ENCODE assay signal across 8 mouse cellular contexts in genomic region chr2:156180824-156181590, GRCm38 (mm10). TPM values are rescaled to one million over a fixed set of nuclear protein-coding genes. Genes with fewer than 3 reads are reported as not detected.
DNase-seq lines count a peak whose midpoint lies in the region; ATAC-seq and TF ChIP-seq lines count a peak whose summit lies in the region.

No protein-coding gene starts in this region.

- peak overlapping the region; percentile 90 for H3K27ac ChIP-seq in liver, adult 2 months (replicated peaks; ENCODE audit: insufficient read depth, low read depth, low read length)
- peak overlapping the region; percentile 99 for H3K27ac ChIP-seq in embryonic facial prominence, embryonic 10.5 days (replicated peaks)
- peak overlapping the region; percentile 99 for H3K27ac ChIP-seq in hindbrain, postnatal 0 days

- H3K4me2 ChIP-seq in hindbrain, postnatal 0 days (ENCODE audit: low read depth, low read length), result peak overlapping the region; percentile 67
- H3K4me2 ChIP-seq in myocyte (ENCODE audit: low read depth), result peak overlapping the region; percentile 96

- TF ChIP-seq CTCF in liver, adult 2 months (IDR thresholded peaks at IDR 0.05; ENCODE audit: low read depth, low read length), result no peak
- no peak for TF ChIP-seq CTCF in hindbrain, postnatal 0 days (IDR thresholded peaks at IDR 0.05; ENCODE audit: low read depth)

- peak overlapping the region; percentile 72 for H3K4me3 ChIP-seq in liver, adult 2 months (ENCODE audit: insufficient read depth, low read depth, low read length)
- peak overlapping the region; percentile 78 for H3K4me3 ChIP-seq in embryonic facial prominence, embryonic 10.5 days
- peak overlapping the region; percentile 100 for H3K4me3 ChIP-seq in hindbrain, postnatal 0 days (ENCODE audit: low read length)
- H3K4me3 ChIP-seq in myocyte, result peak overlapping the region; percentile 97

- TF ChIP-seq POLR2A in liver, adult 2 months (IDR thresholded peaks at IDR 0.05; ENCODE audit: extremely low read depth, insufficient read depth, low read length), result no peak
- no peak for TF ChIP-seq POLR2A in myocyte (IDR thresholded peaks at IDR 0.05; ENCODE audit: insufficient read length, low read depth)

- H3K9ac ChIP-seq in liver, adult 2 months (ENCODE audit: low read depth, low read length), result peak overlapping the region; percentile 72
- peak overlapping the region; percentile 72 for H3K9ac ChIP-seq in hindbrain, postnatal 0 days (replicated peaks; ENCODE audit: low read length)

- H3K27me3 ChIP-seq in liver, adult 2 months (ENCODE audit: control insufficient read depth, insufficient read depth, low read length), result no peaks in the 10 kb centered on the region
- H3K27me3 ChIP-seq in embryonic facial prominence, embryonic 10.5 days (replicated peaks; ENCODE audit: low read depth, poor library complexity, severe bottlenecking), result no peaks in the 10 kb centered on the region
- H3K27me3 ChIP-seq in hindbrain, postnatal 0 days (ENCODE audit: insufficient read depth, low read length), result no peaks in the 10 kb centered on the region
- no peaks in the 10 kb centered on the region for H3K27me3 ChIP-seq in myocyte (ENCODE audit: control insufficient read depth, insufficient read depth, insufficient read length)

- peak; percentile 43 for DNase-seq in liver, adult 2 months (ENCODE audit: extremely low read depth, low read depth, low spot score)
- no peak for DNase-seq in liver
- DNase-seq in embryonic facial prominence, embryonic 10.5 days (ENCODE audit: low spot score), result no peak
- DNase-seq in hindbrain, postnatal 0 days (ENCODE audit: low spot score), result no peak
- no peak for DNase-seq in urinary bladder, postnatal 36 days (ENCODE audit: low spot score in 2 of 2)
- no peak for DNase-seq in embryo, embryonic 10 days (ENCODE audit: low spot score)
- DNase-seq in spleen, postnatal 10 days (ENCODE audit: low spot score in 2 of 2), result no peak

- peaks cover 12% of the 10 kb centered on the region for H3K79me2 ChIP-seq in liver, adult 2 months (ENCODE audit: control insufficient read depth, insufficient read depth, low read length)
- H3K79me2 ChIP-seq in myocyte (ENCODE audit: control insufficient read depth, insufficient read depth), result peaks cover 47% of the 10 kb centered on the region

- WGBS in liver, adult 2 months, result 1% methylated on average over 8 of the region's 8 CpGs
- WGBS in embryonic facial prominence, embryonic 10.5 days, result 19% methylated on average over 8 of the region's 8 CpGs
- 9% methylated on average over 8 of the region's 8 CpGs for WGBS in hindbrain, postnatal 0 days

- peaks cover 12% of the 10 kb centered on the region for H3K4me1 ChIP-seq in liver, adult 2 months (ENCODE audit: control insufficient read depth, insufficient read depth, low read length)
- peaks cover 27% of the 10 kb centered on the region for H3K4me1 ChIP-seq in embryonic facial prominence, embryonic 10.5 days
- H3K4me1 ChIP-seq in hindbrain, postnatal 0 days (ENCODE audit: insufficient read depth, low read length), result peaks cover 5% of the 10 kb centered on the region; the same call in 1 of the 2 replicates

- no peak for ATAC-seq in hindbrain, postnatal 0 days

- no peaks in the 10 kb centered on the region for H3K9me3 ChIP-seq in embryonic facial prominence, embryonic 10.5 days
- no peaks in the 10 kb centered on the region for H3K9me3 ChIP-seq in hindbrain, postnatal 0 days (ENCODE audit: low read length)

- H3K36me3 ChIP-seq in liver, adult 2 months (ENCODE audit: control insufficient read depth, insufficient read depth, low read length), result peaks cover 14% of the 10 kb centered on the region
- H3K36me3 ChIP-seq in embryonic facial prominence, embryonic 10.5 days (replicated peaks), result peaks cover 31% of the 10 kb centered on the region
- H3K36me3 ChIP-seq in hindbrain, postnatal 0 days (ENCODE audit: insufficient read depth, low read length), result peaks cover 13% of the 10 kb centered on the region
- peaks cover 29% of the 10 kb centered on the region for H3K36me3 ChIP-seq in myocyte (ENCODE audit: control insufficient read depth, insufficient read depth)

- no peak overlapping the region for H3ac ChIP-seq in myocyte (ENCODE audit: control insufficient read depth, insufficient read length)

TF ChIP-seq in myocyte, 11 proteins besides CTCF, POLR2A, EP300 and RAD21:
- TF ChIP-seq REST (IDR thresholded peaks at IDR 0.05; ENCODE audit: insufficient read depth, insufficient read length) (no peak), TCF3 (IDR thresholded peaks at IDR 0.05; ENCODE audit: insufficient read length, low read depth) (no peak), TCF12 (IDR thresholded peaks at IDR 0.05; ENCODE audit: insufficient read depth, poor library complexity, severe bottlenecking) (no peak), MYOG (IDR thresholded peaks at IDR 0.05; ENCODE audit: control insufficient read depth in 1 of 3, insufficient read depth in 1 of 3, insufficient read length in 2 of 3, low read depth in 2 of 3) (no peak), POLR2AphosphoS2 (IDR thresholded peaks at IDR 0.05; ENCODE audit: insufficient read length, low read depth) (no peak), MYOD1 (IDR thresholded peaks at IDR 0.05; ENCODE audit: control insufficient read depth in 1 of 3, insufficient read length in 2 of 3, low read depth in 2 of 3) (no peak), SRF (IDR thresholded peaks at IDR 0.05; ENCODE audit: control insufficient read depth, insufficient read length, low read depth) (no peak), CEBPB (IDR thresholded peaks at IDR 0.05; ENCODE audit: insufficient read depth, poor library complexity, severe bottlenecking) (no peak), MAX (IDR thresholded peaks at IDR 0.05; ENCODE audit: low read depth) (no peak), E2F4 (IDR thresholded peaks at IDR 0.05; ENCODE audit: insufficient read depth) (no peak), USF1 (IDR thresholded peaks at IDR 0.05; ENCODE audit: low read depth) (no peak)

RNA-seq across cellular contexts. Expression of gene Rbm39, which starts 1.0 kb away (rescaled TPM):
- 188 and 219 TPM in 2 replicates for total RNA-seq in liver, adult 2 months (2014; rRNA removed)
- polyA plus RNA-seq in liver, adult 2 months (2012; rRNA removed), result 19.9 and 22.7 TPM in 2 replicates
- 557 and 577 TPM in 2 replicates for polyA plus RNA-seq in embryonic facial prominence, embryonic 10.5 days (2016; fragmentation: Nextera tagmentation; extraction: Ambion mirVana)
- total RNA-seq in hindbrain, postnatal 0 days (2014; rRNA removed), result 250 and 341 TPM in 2 replicates
- 448 and 480 TPM in 2 replicates for polyA plus RNA-seq in hindbrain, postnatal 0 days (2015; fragmentation: Nextera tagmentation; extraction: Ambion mirVana)
- polyA plus RNA-seq in myocyte (2012; fragmentation: generic; extraction: Trizol), result 53.7 TPM

RNA-seq across cellular contexts. Expression of gene Phf20, which starts 15.3 kb away (rescaled TPM):
- 5.6 and 6.2 TPM in 2 replicates for total RNA-seq in liver, adult 2 months (2014; rRNA removed)
- 2.9 and 3.1 TPM in 2 replicates for polyA plus RNA-seq in liver, adult 2 months (2012; rRNA removed)
- 70.3 and 74.5 TPM in 2 replicates for polyA plus RNA-seq in embryonic facial prominence, embryonic 10.5 days (2016; fragmentation: Nextera tagmentation; extraction: Ambion mirVana)
- total RNA-seq in hindbrain, postnatal 0 days (2014; rRNA removed), result 27.3 and 31.0 TPM in 2 replicates
- polyA plus RNA-seq in hindbrain, postnatal 0 days (2015; fragmentation: Nextera tagmentation; extraction: Ambion mirVana), result 100 and 105 TPM in 2 replicates
- 13.4 TPM for polyA plus RNA-seq in myocyte (2012; fragmentation: generic; extraction: Trizol)

RNA-seq across cellular contexts. Expression of gene Nfs1, which starts 37.0 kb away (rescaled TPM):
- 71.1 and 75.1 TPM in 2 replicates for total RNA-seq in liver, adult 2 months (2014; rRNA removed)
- polyA plus RNA-seq in liver, adult 2 months (2012; rRNA removed), result 67.4 and 71.5 TPM in 2 replicates
- polyA plus RNA-seq in embryonic facial prominence, embryonic 10.5 days (2016; fragmentation: Nextera tagmentation; extraction: Ambion mirVana), result 37.7 and 42.1 TPM in 2 replicates
- total RNA-seq in hindbrain, postnatal 0 days (2014; rRNA removed), result 42.2 and 49.2 TPM in 2 replicates
- polyA plus RNA-seq in hindbrain, postnatal 0 days (2015; fragmentation: Nextera tagmentation; extraction: Ambion mirVana), result 37.5 and 39.2 TPM in 2 replicates
- 42.8 TPM for polyA plus RNA-seq in myocyte (2012; fragmentation: generic; extraction: Trizol)

RNA-seq across cellular contexts. Expression of gene Romo1, which starts 37.2 kb away (rescaled TPM):
- total RNA-seq in liver, adult 2 months (2014; rRNA removed), result 139 and 152 TPM in 2 replicates
- 247 and 252 TPM in 2 replicates for polyA plus RNA-seq in liver, adult 2 months (2012; rRNA removed)
- polyA plus RNA-seq in embryonic facial prominence, embryonic 10.5 days (2016; fragmentation: Nextera tagmentation; extraction: Ambion mirVana), result 396 and 400 TPM in 2 replicates
- 113 and 152 TPM in 2 replicates for total RNA-seq in hindbrain, postnatal 0 days (2014; rRNA removed)
- polyA plus RNA-seq in hindbrain, postnatal 0 days (2015; fragmentation: Nextera tagmentation; extraction: Ambion mirVana), result 604 and 613 TPM in 2 replicates
- 417 TPM for polyA plus RNA-seq in myocyte (2012; fragmentation: generic; extraction: Trizol)

RNA-seq across cellular contexts. Expression of gene Gm28036, which starts 54.1 kb away (rescaled TPM):
- total RNA-seq in liver, adult 2 months (2014; rRNA removed), result 1.6 and 1.9 TPM in 2 replicates
- polyA plus RNA-seq in liver, adult 2 months (2012; rRNA removed), result 0.70 and 1.1 TPM in 2 replicates
- 23.3 and 35.7 TPM in 2 replicates for polyA plus RNA-seq in embryonic facial prominence, embryonic 10.5 days (2016; fragmentation: Nextera tagmentation; extraction: Ambion mirVana)
- 46.0 and 82.1 TPM in 2 replicates for total RNA-seq in hindbrain, postnatal 0 days (2014; rRNA removed)
- 10.6 and 12.0 TPM in 2 replicates for polyA plus RNA-seq in hindbrain, postnatal 0 days (2015; fragmentation: Nextera tagmentation; extraction: Ambion mirVana)
- polyA plus RNA-seq in myocyte (2012; fragmentation: generic; extraction: Trizol), result 10.0 TPM
